Mouse (Mus musculus) limb, embryonic 11.5 days (tissue): ENCODE measurements at regions not wholly inside any gene's neighbourhood (a gene's known extent, or its start where the extent isn't known, plus 50 kb on each side); places are given as distances from the start of the nearest gene placed in this dataset.

Experiments
- ATAC-seq: fragments of 200-750 bp; cut with Nextera tagmentation; 2 replicates; pipeline ENCODE4 v1.8.0; 2017; ENCODE audit warnings: low read depth; ENCODE audit not compliant: insufficient number of reproducible peaks, low FRiP score, low TSS enrichment
- DNase-seq: peaks from one replicate; pipeline ENCODE4 v3.0.0-alpha.2; 2015; ENCODE audit warnings: low spot score
- H3K27ac ChIP-seq: fragments of 300-500 bp; sonication (generic); replicated peaks from 2 replicates; pipeline ENCODE4 v1.5.1; 2014; ENCODE audit warnings: low read depth, mild to moderate bottlenecking, low read length
- H3K27me3 ChIP-seq: fragments of 300-500 bp; sonication (generic); 2 replicates; pipeline ENCODE4 v1.6.1; 2014; ENCODE audit warnings: mild to moderate bottlenecking, low read length, mixed read lengths; ENCODE audit not compliant: control insufficient read depth, insufficient read depth
- H3K36me3 ChIP-seq: fragments of 300-500 bp; sonication (generic); 2 replicates; pipeline ENCODE4 v1.6.1; 2014; ENCODE audit warnings: mild to moderate bottlenecking, low read length, moderate library complexity, mixed read lengths; ENCODE audit not compliant: control insufficient read depth, insufficient read depth
- H3K4me1 ChIP-seq: fragments of 300-500 bp; sonication (generic); 2 replicates; pipeline ENCODE4 v1.6.1; 2014; ENCODE audit warnings: low read length, mixed read lengths; ENCODE audit not compliant: control insufficient read depth, insufficient read depth
- H3K4me2 ChIP-seq: fragments of 300-500 bp; sonication (generic); 2 replicates; pipeline ENCODE4 v1.6.1; 2014; ENCODE audit warnings: low read depth, mild to moderate bottlenecking, moderate library complexity; ENCODE audit not compliant: severe bottlenecking
- H3K4me3 ChIP-seq: fragments of 300-500 bp; sonication (generic); 2 replicates; pipeline ENCODE4 v1.5.1; 2014; ENCODE audit warnings: low read depth, low read length
- H3K9ac ChIP-seq: fragments of 300-500 bp; sonication (generic); 2 replicates; pipeline ENCODE4 v1.6.1; 2014; ENCODE audit warnings: mild to moderate bottlenecking, low read length
- H3K9me3 ChIP-seq: fragments of 300-500 bp; sonication (generic); 2 replicates; pipeline ENCODE4 v1.6.1; 2016; ENCODE audit warnings: low read length; ENCODE audit not compliant: control insufficient read depth
- WGBS: fragments of 180-500 bp; shearing (Covaris S2); extraction: QIAGEN DNeasy Blood & Tissue Kit; methylation state at CpG from one replicate; pipeline ENCODE4 v1.1.7; 2014; 5-methylcytosine and 5-hydroxymethylcytosine counted together

- Histone ChIP-seq H3K27me3 (no peaks in the 10 kb centered on the region), H3K4me3 (no peak overlapping the region), H3K4me2 (no peak overlapping the region), H3K4me1 (no peaks in the 10 kb centered on the region), H3K9ac (no peak overlapping the region), H3K27ac (no peak overlapping the region), H3K9me3 (no peaks in the 10 kb centered on the region), H3K36me3 (no peaks in the 10 kb centered on the region)
- 83% methylated on average over 2 of the region's 2 CpGs for WGBS
- ATAC-seq, result no peak
- no peak for DNase-seq
These were observed 61.8 kb upstream of the Nampt start for GRCm38 (mm10) chr12:32757441-32758119.

- no peak for DNase-seq
- no peak overlapping the region for H3K4me3 ChIP-seq
- no peak overlapping the region for H3K27ac ChIP-seq
- ATAC-seq, result no peak
- no peaks in the 10 kb centered on the region for H3K9me3 ChIP-seq
- H3K9ac ChIP-seq, result no peak overlapping the region
- H3K27me3 ChIP-seq, result no peaks in the 10 kb centered on the region
- WGBS, result 86% methylated on average over 2 of the region's 2 CpGs
- no peak overlapping the region for H3K4me2 ChIP-seq
- no peaks in the 10 kb centered on the region for H3K4me1 ChIP-seq
- H3K36me3 ChIP-seq, result no peaks in the 10 kb centered on the region
These were observed 61.2 kb upstream of the Nampt start for GRCm38 (mm10) chr12:32758150-32758549.

GRCm38 (mm10) chr12:32760627-32761026 is 58.7 kb upstream of the Nampt start:
- no peak for ATAC-seq
- Histone ChIP-seq H3K27me3 (no peaks in the 10 kb centered on the region), H3K36me3 (no peaks in the 10 kb centered on the region), H3K4me3 (no peak overlapping the region), H3K4me1 (no peaks in the 10 kb centered on the region), H3K9me3 (no peaks in the 10 kb centered on the region), H3K27ac (no peak overlapping the region), H3K9ac (no peak overlapping the region), H3K4me2 (no peak overlapping the region)
- DNase-seq, result no peak
- WGBS, result 85% methylated on average over 3 of the region's 3 CpGs

GRCm38 (mm10) chr12:32761055-32761454 is 58.3 kb upstream of the Nampt start:
- Histone ChIP-seq H3K36me3 (no peaks in the 10 kb centered on the region), H3K4me1 (no peaks in the 10 kb centered on the region), H3K27me3 (no peaks in the 10 kb centered on the region), H3K4me2 (no peak overlapping the region), H3K9me3 (no peaks in the 10 kb centered on the region), H3K27ac (no peak overlapping the region), H3K9ac (no peak overlapping the region), H3K4me3 (no peak overlapping the region)
- WGBS, result 62% methylated on average over 3 of the region's 3 CpGs
- ATAC-seq (no peak), DNase-seq (no peak)

- Histone ChIP-seq H3K9ac (no peak overlapping the region), H3K4me1 (no peaks in the 10 kb centered on the region), H3K9me3 (no peaks in the 10 kb centered on the region), H3K4me3 (no peak overlapping the region), H3K27me3 (no peaks in the 10 kb centered on the region), H3K36me3 (no peaks in the 10 kb centered on the region), H3K4me2 (no peak overlapping the region), H3K27ac (no peak overlapping the region)
- no peak for DNase-seq
- WGBS, result 89% methylated on average over 3 of the region's 3 CpGs
- no peak for ATAC-seq
These were observed 55.1 kb upstream of the Nampt start for GRCm38 (mm10) chr12:32764271-32764670.

- no peak overlapping the region for H3K9ac ChIP-seq
- H3K9me3 ChIP-seq, result no peaks in the 10 kb centered on the region
- 84% methylated on average over 7 of the region's 7 CpGs for WGBS
- H3K27ac ChIP-seq, result no peak overlapping the region
- no peak overlapping the region for H3K4me3 ChIP-seq
- H3K4me1 ChIP-seq, result no peaks in the 10 kb centered on the region
- no peaks in the 10 kb centered on the region for H3K36me3 ChIP-seq
- no peak overlapping the region for H3K4me2 ChIP-seq
- DNase-seq (no peak), ATAC-seq (no peak)
- no peaks in the 10 kb centered on the region for H3K27me3 ChIP-seq
These were observed 54.6 kb upstream of the Nampt start for GRCm38 (mm10) chr12:32764747-32765146.

- no peaks in the 10 kb centered on the region for H3K27me3 ChIP-seq
- H3K36me3 ChIP-seq, result no peaks in the 10 kb centered on the region
- no peak overlapping the region for H3K4me2 ChIP-seq
- no peaks in the 10 kb centered on the region for H3K9me3 ChIP-seq
- H3K27ac ChIP-seq, result no peak overlapping the region
- H3K9ac ChIP-seq, result no peak overlapping the region
- ATAC-seq (no peak), DNase-seq (no peak)
- H3K4me1 ChIP-seq, result no peaks in the 10 kb centered on the region
- no peak overlapping the region for H3K4me3 ChIP-seq
These were observed 53.5 kb upstream of the Nampt start for GRCm38 (mm10) chr12:32765861-32766260.

- no peaks in the 10 kb centered on the region for H3K9me3 ChIP-seq
- H3K9ac ChIP-seq, result no peak overlapping the region
- no peaks in the 10 kb centered on the region for H3K4me1 ChIP-seq
- no peaks in the 10 kb centered on the region for H3K27me3 ChIP-seq
- WGBS, result 85% methylated on average over 3 of the region's 3 CpGs
- ATAC-seq, result no peak
- H3K4me2 ChIP-seq, result no peak overlapping the region
- H3K27ac ChIP-seq, result no peak overlapping the region
- no peak overlapping the region for H3K4me3 ChIP-seq
- no peaks in the 10 kb centered on the region for H3K36me3 ChIP-seq
- DNase-seq, result no peak
These were observed 52.8 kb upstream of the Nampt start for GRCm38 (mm10) chr12:32766575-32766974.
